Mouse (Mus musculus): ENCODE data around the gene Ube2ql1. TPM values are rescaled to one million over a fixed set of nuclear protein-coding genes. Genes with fewer than 3 reads are reported as not detected.
A peak's percentile ranks its signal among the peaks of the same experiment; 100 is the strongest.

Ube2ql1 gene
- polyA plus RNA-seq (2015; fragmentation: Nextera tagmentation; extraction: Ambion mirVana): 0.05 and 0.16 TPM in 2 replicates

- H3K4me1 ChIP-seq (replicated peaks): no peaks in the 10 kb centered on the region
- H3K27ac ChIP-seq (replicated peaks): no peak within 1 kb of the TSS
- peak; percentile 82 for ATAC-seq (ENCODE audit: insufficient read depth)
- WGBS (ENCODE audit: insufficient replicate concordance): under 1% methylated on average over 45 of the region's 46 CpGs
- no peaks in the 10 kb centered on the region for H3K36me3 ChIP-seq (replicated peaks)
- no peak within 1 kb of the TSS for H3K9ac ChIP-seq
- no peaks in the 10 kb centered on the region for H3K9me3 ChIP-seq (replicated peaks)
- peaks cover 76% of the 10 kb centered on the region for H3K27me3 ChIP-seq
- H3K4me2 ChIP-seq: peak within 1 kb of the TSS; percentile 68
- H3K4me3 ChIP-seq (replicated peaks): peak within 1 kb of the TSS; percentile 51
Measured at GRCm38 (mm10) chr13:69739759-69740135, at the start of gene Ube2ql1. TSS of gene Ube2ql1 (minus strand) at chr13:69739889.

- WGBS (ENCODE audit: insufficient replicate concordance): 17% methylated on average over 5 of the region's 5 CpGs
- no peak overlapping the region for H3K27ac ChIP-seq (replicated peaks)
- H3K27me3 ChIP-seq: no peaks in the 10 kb centered on the region
- H3K4me1 ChIP-seq (replicated peaks): no peaks in the 10 kb centered on the region
- no peak overlapping the region for H3K9ac ChIP-seq
- no peak overlapping the region for H3K4me2 ChIP-seq
- H3K36me3 ChIP-seq (replicated peaks): no peaks in the 10 kb centered on the region
- H3K4me3 ChIP-seq (replicated peaks): no peak overlapping the region
- ATAC-seq (ENCODE audit: insufficient read depth): no peak
- no peaks in the 10 kb centered on the region for H3K9me3 ChIP-seq (replicated peaks)
Measured at GRCm38 (mm10) chr13:69788704-69789103, 49.0 kb upstream of the Ube2ql1 start.

GRCm38 (mm10) chr13:69778221-69778620 is 38.5 kb upstream of the Ube2ql1 start:
- WGBS (ENCODE audit: insufficient replicate concordance): 79% methylated on average over 19 of the region's 19 CpGs
- no peak overlapping the region for H3K4me3 ChIP-seq (replicated peaks)

GRCm38 (mm10) chr13:69772358-69772757 is 32.7 kb upstream of the Ube2ql1 start:
- Histone ChIP-seq H3K4me2 (no peak overlapping the region), H3K4me1 (replicated peaks) (no peaks in the 10 kb centered on the region), H3K4me3 (replicated peaks) (no peak overlapping the region), H3K9ac (no peak overlapping the region), H3K27ac (replicated peaks) (no peak overlapping the region), H3K9me3 (replicated peaks) (no peaks in the 10 kb centered on the region), H3K36me3 (replicated peaks) (no peaks in the 10 kb centered on the region), H3K27me3 (no peaks in the 10 kb centered on the region)
- no peak for ATAC-seq (ENCODE audit: insufficient read depth)
- WGBS (ENCODE audit: insufficient replicate concordance): 59% methylated on average over 4 of the region's 4 CpGs

More at GRCm38 (mm10) chr13:69778221-69778620, 38.5 kb upstream of the Ube2ql1 start:
- Histone ChIP-seq H3K36me3 (replicated peaks) (no peaks in the 10 kb centered on the region), H3K9ac (no peak overlapping the region), H3K27ac (replicated peaks) (no peak overlapping the region), H3K27me3 (no peaks in the 10 kb centered on the region), H3K9me3 (replicated peaks) (no peaks in the 10 kb centered on the region), H3K4me1 (replicated peaks) (no peaks in the 10 kb centered on the region), H3K4me2 (no peak overlapping the region)
- ATAC-seq (ENCODE audit: insufficient read depth): no peak

- ATAC-seq (ENCODE audit: insufficient read depth): no peak
- no peaks in the 10 kb centered on the region for H3K27me3 ChIP-seq
Measured at GRCm38 (mm10) chr13:69770538-69771456, 31.1 kb upstream of the Ube2ql1 start.

GRCm38 (mm10) chr13:69768152-69768551 is 28.5 kb upstream of the Ube2ql1 start:
- no peak for ATAC-seq (ENCODE audit: insufficient read depth)
- H3K4me1 ChIP-seq (replicated peaks): no peaks in the 10 kb centered on the region
- 67% methylated on average over 10 of the region's 10 CpGs for WGBS (ENCODE audit: insufficient replicate concordance)
- no peak overlapping the region for H3K27ac ChIP-seq (replicated peaks)
- no peak overlapping the region for H3K4me2 ChIP-seq
- no peaks in the 10 kb centered on the region for H3K36me3 ChIP-seq (replicated peaks)
- no peak overlapping the region for H3K9ac ChIP-seq
- H3K27me3 ChIP-seq: no peaks in the 10 kb centered on the region
- H3K9me3 ChIP-seq (replicated peaks): no peaks in the 10 kb centered on the region
- no peak overlapping the region for H3K4me3 ChIP-seq (replicated peaks)

More at GRCm38 (mm10) chr13:69770538-69771456, 31.1 kb upstream of the Ube2ql1 start:
- WGBS (ENCODE audit: insufficient replicate concordance): 54% methylated on average over 12 of the region's 12 CpGs
- Histone ChIP-seq H3K9me3 (replicated peaks) (no peaks in the 10 kb centered on the region), H3K4me1 (replicated peaks) (no peaks in the 10 kb centered on the region), H3K27ac (replicated peaks) (no peak overlapping the region), H3K36me3 (replicated peaks) (no peaks in the 10 kb centered on the region), H3K4me2 (no peak overlapping the region), H3K9ac (no peak overlapping the region), H3K4me3 (replicated peaks) (no peak overlapping the region)

GRCm38 (mm10) chr13:69764646-69765045 is 25.0 kb upstream of the Ube2ql1 start:
- ATAC-seq (ENCODE audit: insufficient read depth): no peak

GRCm38 (mm10) chr13:69761393-69761792 is 21.7 kb upstream of the Ube2ql1 start:
- Histone ChIP-seq H3K4me1 (replicated peaks) (no peaks in the 10 kb centered on the region), H3K9me3 (replicated peaks) (no peaks in the 10 kb centered on the region), H3K36me3 (replicated peaks) (no peaks in the 10 kb centered on the region), H3K27me3 (no peaks in the 10 kb centered on the region), H3K27ac (replicated peaks) (no peak overlapping the region), H3K9ac (no peak overlapping the region), H3K4me3 (replicated peaks) (no peak overlapping the region), H3K4me2 (no peak overlapping the region)
- 71% methylated on average over 10 of the region's 10 CpGs for WGBS (ENCODE audit: insufficient replicate concordance)
- ATAC-seq (ENCODE audit: insufficient read depth): no peak

More at GRCm38 (mm10) chr13:69764646-69765045, 25.0 kb upstream of the Ube2ql1 start:
- Histone ChIP-seq H3K27ac (replicated peaks) (no peak overlapping the region), H3K4me3 (replicated peaks) (no peak overlapping the region), H3K27me3 (no peaks in the 10 kb centered on the region), H3K4me1 (replicated peaks) (no peaks in the 10 kb centered on the region), H3K4me2 (no peak overlapping the region), H3K9me3 (replicated peaks) (no peaks in the 10 kb centered on the region), H3K36me3 (replicated peaks) (no peaks in the 10 kb centered on the region), H3K9ac (no peak overlapping the region)
- WGBS (ENCODE audit: insufficient replicate concordance): 74% methylated on average over 9 of the region's 9 CpGs

GRCm38 (mm10) chr13:69758979-69759378 is 19.3 kb upstream of the Ube2ql1 start:
- no peaks in the 10 kb centered on the region for H3K9me3 ChIP-seq (replicated peaks)
- no peak overlapping the region for H3K27ac ChIP-seq (replicated peaks)
- no peak overlapping the region for H3K4me3 ChIP-seq (replicated peaks)
- H3K27me3 ChIP-seq: no peaks in the 10 kb centered on the region
- no peak overlapping the region for H3K9ac ChIP-seq
- H3K4me1 ChIP-seq (replicated peaks): no peaks in the 10 kb centered on the region
- H3K4me2 ChIP-seq: no peak overlapping the region
- ATAC-seq (ENCODE audit: insufficient read depth): no peak
- no peaks in the 10 kb centered on the region for H3K36me3 ChIP-seq (replicated peaks)
- 52% methylated on average over 6 of the region's 6 CpGs for WGBS (ENCODE audit: insufficient replicate concordance)

- Histone ChIP-seq H3K4me3 (replicated peaks) (no peak overlapping the region), H3K4me1 (replicated peaks) (no peaks in the 10 kb centered on the region), H3K27me3 (no peaks in the 10 kb centered on the region), H3K4me2 (no peak overlapping the region), H3K9me3 (replicated peaks) (no peaks in the 10 kb centered on the region), H3K9ac (no peak overlapping the region), H3K36me3 (replicated peaks) (no peaks in the 10 kb centered on the region), H3K27ac (replicated peaks) (no peak overlapping the region)
- 47% methylated on average over 2 of the region's 2 CpGs for WGBS (ENCODE audit: insufficient replicate concordance)
- ATAC-seq (ENCODE audit: insufficient read depth): no peak
Measured at GRCm38 (mm10) chr13:69752875-69753274, 13.2 kb upstream of the Ube2ql1 start.

- H3K9me3 ChIP-seq (replicated peaks): no peaks in the 10 kb centered on the region
- H3K9ac ChIP-seq: no peak overlapping the region
- no peak overlapping the region for H3K4me2 ChIP-seq
- 62% methylated on average over 6 of the region's 6 CpGs for WGBS (ENCODE audit: insufficient replicate concordance)
- H3K27me3 ChIP-seq: no peaks in the 10 kb centered on the region
- H3K4me1 ChIP-seq (replicated peaks): no peaks in the 10 kb centered on the region
- no peak overlapping the region for H3K4me3 ChIP-seq (replicated peaks)
- ATAC-seq (ENCODE audit: insufficient read depth): no peak
- no peaks in the 10 kb centered on the region for H3K36me3 ChIP-seq (replicated peaks)
- H3K27ac ChIP-seq (replicated peaks): no peak overlapping the region
Measured at GRCm38 (mm10) chr13:69751510-69751909, 11.8 kb upstream of the Ube2ql1 start.

All from liver, embryonic 15.5 days (tissue).